Mouse (Mus musculus) ZHBTc4 (cell line): ENCODE results near the gene Pawr.
A peak's percentile ranks its signal among the peaks of the same experiment; 100 is the strongest.

ENCODE experiments used
- DNase-seq: peaks from one replicate; pipeline ENCODE4 v3.0.0-alpha.2; 2011; ENCODE audit warnings: low read depth, low spot score

The Pawr gene

GRCm38 (mm10) chr10:108313845-108314244 is 18.1 kb upstream of the Pawr start:
- no peak for DNase-seq

GRCm38 (mm10) chr10:108314396-108314795 is 17.5 kb upstream of the Pawr start:
- DNase-seq = no peak

DNA sequence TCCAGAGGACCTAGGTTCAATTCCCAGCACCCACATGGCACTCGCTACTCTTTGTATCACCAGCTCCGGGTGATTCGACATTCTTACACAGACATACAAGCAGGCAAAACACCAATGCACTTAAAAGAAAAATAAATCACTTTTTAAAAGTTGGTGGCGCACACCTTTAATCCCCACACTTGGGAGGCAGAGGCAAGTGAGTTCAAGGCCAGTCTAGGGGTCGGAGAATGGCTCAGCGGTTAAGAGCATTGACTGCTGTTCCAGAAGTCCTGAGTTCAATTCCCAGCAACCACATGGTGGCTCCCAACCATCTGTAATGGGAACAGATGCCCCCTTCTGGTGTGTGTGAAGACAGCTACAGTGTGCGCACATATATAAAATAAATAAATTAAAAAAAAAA is 16.7 kb upstream of the Pawr start:
- DNase-seq = no peak

DNA sequence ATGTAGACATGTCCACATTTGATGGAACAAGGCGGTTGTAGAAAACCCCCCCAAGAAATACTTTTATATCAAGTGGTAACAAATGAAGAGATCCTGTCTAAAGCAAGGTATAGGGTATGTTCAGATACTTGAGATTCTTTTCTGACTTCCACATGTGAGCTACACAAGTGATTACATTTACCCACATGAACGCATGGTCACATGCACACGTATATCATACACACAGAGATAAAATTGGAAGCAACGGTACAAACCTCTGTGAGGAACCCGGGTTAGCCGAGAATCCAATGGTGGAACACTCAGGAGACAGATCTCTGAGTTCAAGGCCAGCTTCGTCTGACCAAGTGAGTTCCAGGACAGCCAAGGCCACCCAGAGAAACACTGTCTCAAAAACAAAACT is 3.6 kb upstream of the Pawr start:
- DNase-seq = no peak

DNA sequence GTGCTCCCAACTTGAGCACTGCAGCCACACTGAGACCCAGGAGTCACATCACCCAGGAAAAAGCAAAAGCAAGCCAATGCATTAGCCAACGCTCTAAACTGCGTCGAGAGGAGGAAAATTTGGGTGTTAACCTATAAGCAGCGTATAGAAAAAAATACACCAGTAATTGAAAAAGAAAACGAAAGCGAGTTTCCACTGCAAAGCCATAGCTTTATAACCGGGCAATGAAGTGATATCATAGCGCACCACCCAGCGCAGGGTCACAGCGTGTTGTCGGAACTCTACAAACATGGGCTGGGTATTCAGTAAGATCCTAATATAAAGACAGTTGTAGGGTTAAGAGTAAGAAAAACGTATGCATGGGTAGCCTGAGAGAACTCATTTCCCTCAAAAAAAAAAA is 2.9 kb upstream of the Pawr start:
- DNase-seq = no peak

DNA sequence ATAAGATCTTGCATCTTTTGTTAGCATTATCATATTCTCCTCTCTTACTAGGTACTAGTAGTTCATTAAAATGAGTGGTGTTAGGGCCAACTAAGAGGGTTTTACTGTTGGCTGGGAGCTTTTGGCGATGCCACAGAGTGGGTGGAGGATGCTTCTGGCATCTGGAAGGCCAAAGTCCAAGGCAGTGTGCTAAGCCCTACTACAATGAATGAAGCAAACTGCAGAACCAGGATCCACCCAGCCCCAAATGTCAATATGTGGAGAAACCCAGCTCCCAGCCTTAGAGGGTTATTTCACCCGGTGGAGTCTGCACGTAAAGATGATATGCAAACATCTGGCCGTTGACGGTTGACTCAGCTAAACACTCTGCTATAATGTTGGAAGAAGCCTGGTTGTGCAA is 2.1 kb upstream of the Pawr start:
- DNase-seq = no peak

- no peak for DNase-seq
Measured at GRCm38 (mm10) chr10:108330964-108331363, 957 bp upstream of the Pawr start.

DNA sequence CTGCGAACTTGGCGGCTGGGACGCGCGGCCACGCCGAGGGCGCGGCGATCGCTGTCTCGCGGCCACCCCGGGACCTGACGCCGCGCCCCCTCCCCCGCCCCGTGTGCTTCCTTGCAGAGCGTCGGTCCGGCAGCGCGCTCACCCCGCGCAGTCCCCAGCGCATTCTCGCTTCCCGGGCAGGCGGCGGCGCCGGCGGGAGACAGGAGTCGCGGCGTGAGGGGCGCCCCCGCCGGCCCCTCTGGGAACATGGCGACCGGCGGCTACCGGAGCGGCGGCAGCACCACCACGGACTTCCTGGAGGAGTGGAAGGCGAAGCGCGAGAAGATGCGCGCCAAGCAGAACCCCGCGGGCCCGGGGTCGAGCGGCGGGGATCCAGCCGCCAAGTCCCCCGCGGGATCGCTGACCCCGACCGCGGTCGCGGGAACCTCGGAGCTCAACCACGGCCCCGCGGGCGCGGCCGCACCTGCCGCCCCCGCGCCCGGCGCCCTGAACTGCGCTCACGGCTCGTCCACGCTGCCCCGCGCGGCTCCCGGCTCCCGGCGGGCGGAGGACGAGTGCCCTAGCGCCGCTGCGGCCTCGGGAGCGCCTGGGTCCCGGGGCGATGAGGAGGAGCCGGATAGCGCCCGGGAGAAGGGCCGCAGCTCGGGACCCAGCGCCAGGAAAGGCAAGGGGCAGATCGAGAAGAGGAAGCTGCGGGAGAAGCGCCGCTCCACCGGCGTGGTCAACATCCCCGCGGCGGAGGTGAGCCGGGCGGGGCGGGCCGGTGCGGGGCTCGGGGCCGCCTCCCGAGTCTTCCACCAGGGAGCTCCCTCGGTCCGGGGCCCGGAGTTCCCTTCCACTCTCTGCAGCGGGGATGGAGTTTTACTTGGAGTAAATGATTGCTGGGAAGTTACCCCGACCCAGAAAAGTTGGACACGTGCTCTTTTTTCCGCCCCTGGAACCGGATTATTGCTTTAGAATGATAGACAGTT is 935 bp downstream of the Pawr start:
- DNase-seq = peak; percentile 71

DNA sequence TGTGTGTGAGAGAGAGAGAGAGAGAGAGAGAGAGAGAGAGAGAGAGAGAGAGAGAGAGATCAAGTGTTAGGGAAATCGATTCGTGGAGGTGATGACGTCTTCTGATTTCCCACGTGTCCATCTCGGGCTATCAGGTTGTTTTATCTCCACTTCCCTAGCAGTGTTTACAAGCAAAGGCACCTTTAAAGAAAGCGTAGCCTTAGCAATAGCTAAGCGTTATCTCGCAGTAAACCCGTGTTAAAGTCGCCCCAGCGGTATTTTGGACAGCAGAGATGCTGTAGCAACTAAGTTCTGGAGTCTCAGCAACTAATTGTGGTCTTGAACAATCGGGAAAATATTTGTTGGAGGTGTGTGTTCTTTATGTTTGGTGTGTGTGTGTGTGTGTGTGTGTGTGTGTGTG is 1.7 kb downstream of the Pawr start:
- DNase-seq = peak; percentile 37

DNA sequence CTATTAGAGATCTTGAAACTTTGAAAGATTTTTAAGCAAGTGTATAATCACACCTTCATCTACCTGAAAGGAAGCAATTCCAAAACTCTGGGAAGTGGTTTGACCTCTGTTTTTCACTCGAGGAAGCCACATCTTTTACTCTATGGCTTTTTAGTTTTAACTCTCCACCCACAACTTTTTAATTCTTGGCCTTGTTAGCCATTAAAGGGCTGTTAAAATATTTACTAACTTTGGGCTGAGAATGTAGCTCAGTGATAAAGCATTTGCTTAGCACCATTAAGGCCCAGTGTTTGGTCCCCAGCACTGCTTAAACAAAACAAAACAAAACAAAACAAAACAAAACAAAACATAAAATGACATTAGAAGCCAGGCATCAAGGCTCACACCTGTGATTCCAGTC is 2.2 kb downstream of the Pawr start:
- no peak for DNase-seq

- DNase-seq = no peak
Measured at GRCm38 (mm10) chr10:108335736-108336292, 3.9 kb downstream of the Pawr start.

GRCm38 (mm10) chr10:108336581-108336980 is 4.7 kb downstream of the Pawr start:
- no peak for DNase-seq

DNA sequence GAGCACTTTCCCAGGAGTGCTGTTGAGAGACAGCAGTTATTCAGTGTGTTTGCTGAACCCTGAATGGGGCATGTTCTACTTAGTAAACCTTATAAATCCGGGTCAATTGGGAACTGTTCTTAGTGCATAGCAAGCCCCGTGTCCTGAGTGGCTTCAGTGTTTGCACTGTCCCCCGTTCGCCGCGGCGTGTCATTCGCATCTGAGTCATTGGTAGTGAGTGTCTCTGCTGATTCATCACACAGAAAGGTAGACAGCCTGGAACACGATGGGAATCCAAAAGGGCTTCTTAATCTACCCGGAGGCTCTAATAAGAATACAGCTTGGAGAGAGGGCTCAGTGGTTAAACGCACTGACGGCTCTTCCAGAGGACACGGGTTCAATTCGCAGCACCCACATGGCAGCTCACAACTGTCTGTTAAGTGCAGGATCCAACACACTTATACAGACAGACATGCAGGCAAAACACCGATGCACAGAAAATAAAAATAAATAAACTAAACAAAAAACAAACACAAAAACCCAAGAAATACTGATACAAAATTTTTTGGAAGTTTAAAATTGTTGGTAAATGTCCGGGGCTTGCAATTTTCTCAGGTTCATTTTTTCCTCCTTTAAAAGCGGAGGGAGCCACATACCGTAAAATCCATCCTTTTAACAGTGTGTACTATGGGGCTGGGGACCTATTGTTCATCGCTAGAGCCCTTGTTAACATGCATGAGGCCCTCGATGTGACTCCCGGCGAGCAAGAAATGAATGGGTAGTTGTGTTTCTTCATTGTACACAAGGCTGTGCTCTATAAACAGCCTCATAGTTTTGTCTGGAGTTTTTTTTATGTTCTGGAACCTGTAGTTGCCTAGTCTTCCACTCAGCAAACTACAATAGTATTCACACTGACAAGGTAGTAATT is 6.4 kb downstream of the Pawr start:
- no peak for DNase-seq

GRCm38 (mm10) chr10:108339118-108339517 is 7.2 kb downstream of the Pawr start:
- no peak for DNase-seq

DNA sequence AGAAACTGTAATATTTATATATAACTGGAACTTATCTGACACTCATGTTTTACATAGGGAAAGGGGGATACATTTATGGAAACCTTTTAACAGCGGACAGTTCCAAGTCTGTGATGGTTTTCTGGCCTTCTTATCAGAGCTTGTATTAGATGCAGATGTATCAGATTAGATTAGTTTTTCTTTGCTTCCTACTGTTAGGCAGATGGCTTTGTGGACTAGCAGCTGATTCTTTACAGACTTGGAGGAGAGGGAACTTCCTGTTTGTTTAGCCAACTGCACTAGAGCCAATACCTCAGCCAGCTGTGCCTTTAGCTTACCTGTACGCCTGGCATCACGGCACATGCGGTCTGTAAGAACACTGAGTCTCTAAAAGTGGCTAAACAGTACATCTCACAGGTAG is 8.0 kb downstream of the Pawr start:
- DNase-seq = no peak

DNA sequence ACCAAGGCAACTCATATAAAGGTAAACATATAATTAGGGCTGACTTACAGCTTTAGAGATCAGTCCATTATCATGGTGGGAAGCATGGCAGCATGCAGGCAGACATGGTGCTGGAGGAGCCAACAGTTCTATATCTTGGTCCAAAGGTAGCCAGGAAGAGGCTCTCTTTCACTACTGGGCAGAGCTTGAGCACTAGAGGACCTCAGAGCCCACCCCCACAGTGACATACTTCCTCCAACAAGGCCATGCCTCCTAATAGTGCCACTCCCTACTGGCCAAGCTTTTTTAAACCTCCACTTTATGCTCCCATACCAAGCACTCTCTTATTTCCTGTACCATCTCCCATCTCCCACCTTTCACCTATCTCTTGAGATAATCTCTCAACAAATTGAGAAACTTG is 11.8 kb downstream of the Pawr start:
- DNase-seq = no peak

- DNase-seq = no peak
Measured at GRCm38 (mm10) chr10:108345123-108345522, 13.2 kb downstream of the Pawr start.

- peak; percentile 70 for DNase-seq
Measured at GRCm38 (mm10) chr10:108346301-108346700, 14.4 kb downstream of the Pawr start.

GRCm38 (mm10) chr10:108350125-108351070 is 18.5 kb downstream of the Pawr start:
- no peak for DNase-seq

- DNase-seq = peak; percentile 54
Measured at GRCm38 (mm10) chr10:108352944-108353343, 21.0 kb downstream of the Pawr start.
